Mouse (Mus musculus) lung, embryonic 14.5 days (tissue): Measurements from ENCODE around the gene H2afy. TPM values are rescaled to one million over a fixed set of nuclear protein-coding genes. Genes with fewer than 3 reads are reported as not detected.

ENCODE experiments used
- ATAC-seq: fragments of 200-750 bp; cut with Nextera tagmentation; 2 replicates; pipeline ENCODE4 v1.8.0; 2017; ENCODE audit warnings: mild to moderate bottlenecking, moderate TSS enrichment, moderate library complexity; ENCODE audit not compliant: insufficient read depth
- DNase-seq: peaks from one replicate; pipeline ENCODE4 v3.0.0-alpha.2; 2015
- H3K27ac ChIP-seq: fragments of 300-500 bp; sonication (generic); 2 replicates; pipeline ENCODE4 v1.5.1; 2014; ENCODE audit warnings: low read depth, mild to moderate bottlenecking, moderate library complexity
- H3K27me3 ChIP-seq: fragments of 300-500 bp; sonication (generic); 2 replicates; pipeline ENCODE4 v1.6.1; 2014; ENCODE audit warnings: low read length, control low read depth; ENCODE audit not compliant: insufficient read depth
- H3K36me3 ChIP-seq: fragments of 300-500 bp; sonication (generic); 2 replicates; pipeline ENCODE4 v1.6.1; 2014; ENCODE audit warnings: control low read depth; ENCODE audit not compliant: insufficient read depth
- H3K4me1 ChIP-seq: fragments of 300-500 bp; sonication (generic); 2 replicates; pipeline ENCODE4 v1.6.1; 2014; ENCODE audit warnings: antibody characterized with exemption, control low read depth; ENCODE audit not compliant: insufficient read depth
- H3K4me2 ChIP-seq: fragments of 300-500 bp; sonication (generic); 2 replicates; pipeline ENCODE4 v1.6.1; 2014; ENCODE audit warnings: mild to moderate bottlenecking
- H3K4me3 ChIP-seq: fragments of 300-500 bp; sonication (generic); 2 replicates; pipeline ENCODE4 v1.5.1; 2014; ENCODE audit warnings: low read depth, low read length
- H3K9ac ChIP-seq: fragments of 300-500 bp; sonication (generic); 2 replicates; pipeline ENCODE4 v1.6.1; 2014
- H3K9me3 ChIP-seq: fragments of 300-500 bp; sonication (generic); 2 replicates; pipeline ENCODE4 v1.6.1; 2016; ENCODE audit warnings: low read depth, low read length, control low read depth
- CTCF ChIP-seq: IDR thresholded peaks from 2 replicates; pipeline ENCODE4 v1.5.1; 2016; ENCODE audit warnings: antibody characterized with exemption, low read depth
- WGBS: fragments of 180-500 bp; shearing (Covaris S2); extraction: QIAGEN DNeasy Blood & Tissue Kit; methylation state at CpG from one replicate; pipeline ENCODE4 v1.1.7; 2014; 5-methylcytosine and 5-hydroxymethylcytosine counted together
- polyA plus RNA-seq: library from polyadenylated mRNA; unstranded; fragments of >200 nt; fragmentation: Nextera tagmentation; extraction: Ambion mirVana; gene quantifications from 2 replicates; pipeline ENCODE4 v1.2.1, GENCODE M21; 2014

The H2afy gene
- polyA plus RNA-seq, 1 experiment from 2014 or later = 377 TPM

DNA sequence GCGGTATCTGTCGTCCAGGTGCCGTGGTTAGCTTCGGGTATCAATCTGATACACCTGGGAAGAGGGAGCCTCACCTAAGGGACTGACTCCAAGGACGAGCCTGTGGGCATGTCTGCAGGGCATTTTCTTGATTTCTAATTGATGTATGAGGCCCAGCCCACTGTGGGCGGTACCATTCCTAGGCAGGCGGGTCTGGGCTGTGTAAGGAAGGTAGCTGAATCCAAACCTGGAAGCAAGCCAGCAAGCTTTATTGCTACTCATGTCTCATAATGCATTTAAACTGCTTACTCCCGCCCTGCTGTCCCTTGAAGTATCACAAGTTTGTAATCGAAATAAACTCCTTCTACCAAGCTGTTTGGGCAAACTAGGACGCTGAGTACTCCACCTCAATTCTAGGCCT lies 10.5 kb downstream of the H2afy start:
- H3K4me1 ChIP-seq = no peaks in the 10 kb centered on the region
- 86% methylated on average over 10 of the region's 10 CpGs for WGBS

DNA sequence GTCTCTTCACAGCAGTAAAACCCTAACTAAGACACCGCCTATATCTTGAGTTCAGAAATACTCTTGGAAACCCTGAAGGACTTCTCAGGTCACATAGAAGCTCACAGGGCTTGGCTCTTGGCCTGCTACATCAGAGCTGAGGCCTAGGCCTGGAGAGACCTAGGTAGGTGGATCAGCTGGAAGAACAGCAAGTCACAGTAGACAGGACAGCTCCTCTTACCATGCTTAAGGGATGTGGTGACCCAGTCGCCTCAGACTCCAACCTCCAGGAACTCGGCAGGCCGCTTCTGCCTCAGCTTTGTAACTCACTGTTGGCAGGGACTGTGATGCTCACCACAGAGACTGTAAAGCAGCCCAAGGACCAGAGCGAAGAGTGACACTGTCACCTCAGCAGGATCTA lies 13.1 kb downstream of the H2afy start:
- no peak overlapping the region for H3K4me3 ChIP-seq
- H3K4me2 ChIP-seq = no peak overlapping the region
- H3K36me3 ChIP-seq = peaks cover 98% of the 10 kb centered on the region
- H3K9ac ChIP-seq = no peak overlapping the region
- H3K9me3 ChIP-seq = no peaks in the 10 kb centered on the region
- H3K27ac ChIP-seq = no peak overlapping the region
- H3K27me3 ChIP-seq = no peaks in the 10 kb centered on the region
- no peak for TF ChIP-seq CTCF
- 93% methylated on average over 5 of the region's 5 CpGs for WGBS
- ATAC-seq = no peak
- no peak for DNase-seq
- H3K4me1 ChIP-seq = no peaks in the 10 kb centered on the region

More for the DNA sequence above, 10.5 kb downstream of the H2afy start:
- Histone ChIP-seq H3K9me3 (no peaks in the 10 kb centered on the region), H3K27me3 (no peaks in the 10 kb centered on the region), H3K9ac (no peak overlapping the region), H3K27ac (no peak overlapping the region), H3K36me3 (peaks cover 87% of the 10 kb centered on the region), H3K4me3 (no peak overlapping the region), H3K4me2 (no peak overlapping the region)
- no peak for DNase-seq
- ATAC-seq = no peak
- TF ChIP-seq CTCF = no peak

DNA sequence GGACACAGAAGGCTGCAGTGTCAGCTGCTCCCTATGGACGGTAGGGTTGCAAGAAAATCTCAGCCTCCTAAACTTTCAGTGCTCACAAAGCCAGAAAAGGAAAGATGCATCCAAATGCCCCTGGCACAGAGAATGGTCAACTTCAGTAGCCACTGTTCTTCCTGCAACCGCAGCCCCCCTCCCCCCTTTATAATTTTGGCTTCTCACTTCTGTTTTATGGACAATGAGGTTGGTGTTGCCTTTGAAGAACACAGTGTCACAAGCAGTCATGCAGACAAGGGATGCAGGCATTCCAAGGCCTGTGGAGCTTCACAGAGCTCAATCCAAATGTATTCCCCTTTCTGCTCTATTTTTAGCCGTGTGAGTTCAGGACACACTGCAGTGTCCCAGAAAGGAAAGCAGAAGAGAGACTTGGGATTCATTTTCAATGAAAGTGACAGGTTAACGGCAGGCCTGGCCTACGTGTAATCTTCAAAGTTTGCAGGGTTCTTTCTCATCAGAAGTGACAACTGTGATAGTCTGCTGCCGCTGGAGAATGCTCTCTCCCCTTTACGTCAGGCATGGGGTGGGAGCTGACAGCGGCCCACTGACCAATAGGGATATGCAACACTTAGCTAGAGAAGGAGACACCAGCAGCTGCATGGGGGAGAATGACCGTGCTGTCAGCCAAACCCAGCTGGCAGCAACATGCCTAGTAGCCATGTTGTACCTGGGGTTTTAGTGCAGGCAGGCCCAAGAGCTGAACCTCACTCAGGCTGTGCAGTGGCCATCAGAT lies 18.0 kb downstream of the H2afy start:
- ATAC-seq (no peak), DNase-seq (no peak)
- no peak overlapping the region for H3K4me3 ChIP-seq
- H3K4me2 ChIP-seq = no peak overlapping the region
- WGBS = 67% methylated on average over 9 of the region's 9 CpGs
- H3K36me3 ChIP-seq = peaks cover 78% of the 10 kb centered on the region
- H3K9me3 ChIP-seq = no peaks in the 10 kb centered on the region
- H3K9ac ChIP-seq = no peak overlapping the region
- peaks cover 23% of the 10 kb centered on the region for H3K4me1 ChIP-seq
- TF ChIP-seq CTCF = no peak
- peak overlapping the region; percentile 18; the same call in 1 of the 2 replicates for H3K27ac ChIP-seq
- no peaks in the 10 kb centered on the region for H3K27me3 ChIP-seq

DNA sequence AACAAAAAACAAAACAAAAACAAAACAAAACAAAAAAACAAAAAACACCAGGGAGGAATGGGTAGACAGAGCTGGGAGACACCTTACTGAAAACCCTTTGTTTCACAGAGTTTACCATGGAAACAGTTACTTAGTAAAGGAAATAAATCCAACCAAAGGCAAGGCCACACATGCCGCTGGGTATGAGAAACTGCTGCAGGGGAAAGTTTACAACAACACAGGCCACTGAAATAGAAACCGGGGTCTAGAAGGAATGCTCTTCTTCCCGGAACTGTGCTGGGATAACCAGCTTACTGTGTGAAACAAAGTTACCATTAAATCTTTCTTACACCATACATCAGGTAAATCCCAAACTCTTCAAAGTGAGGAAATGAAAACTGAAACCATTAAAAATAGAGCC lies 20.3 kb downstream of the H2afy start:
- TF ChIP-seq CTCF = no peak
- ATAC-seq (no peak), DNase-seq (peak; percentile 42)
- 27% methylated on average over 3 of the region's 3 CpGs for WGBS
- Histone ChIP-seq H3K4me1 (peaks cover 42% of the 10 kb centered on the region), H3K4me3 (no peak overlapping the region), H3K27ac (peak overlapping the region; percentile 62), H3K27me3 (no peaks in the 10 kb centered on the region), H3K36me3 (peaks cover 70% of the 10 kb centered on the region), H3K4me2 (no peak overlapping the region; the same call in 1 of the 2 replicates), H3K9ac (0 out of 2 replicates have a peak overlapping the region, but pooled peaks have one; percentile 9), H3K9me3 (no peaks in the 10 kb centered on the region)

DNA sequence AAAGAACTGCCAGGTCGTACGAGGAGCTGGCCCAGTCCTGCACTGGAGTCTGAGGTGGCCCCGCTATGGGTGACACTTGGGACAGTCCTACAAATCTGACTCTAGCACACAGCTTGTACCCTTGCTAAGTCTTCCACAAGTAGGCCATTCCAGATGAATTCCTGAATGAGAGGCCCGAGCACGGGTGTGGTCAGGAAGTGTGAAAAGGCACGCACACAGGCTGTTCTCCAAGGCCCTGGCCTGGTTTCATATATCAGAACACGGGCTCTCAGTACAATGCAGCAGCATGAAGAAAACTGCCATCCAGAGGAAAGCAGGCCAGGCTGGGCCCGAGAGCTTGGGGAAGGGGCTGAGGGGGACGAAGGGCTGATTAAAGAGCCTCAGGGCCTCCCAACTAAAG lies 20.8 kb downstream of the H2afy start:
- H3K36me3 ChIP-seq = peaks cover 71% of the 10 kb centered on the region
- no peak overlapping the region for H3K4me3 ChIP-seq
- peak overlapping the region; percentile 62 for H3K27ac ChIP-seq
- WGBS = 31% methylated on average over 9 of the region's 9 CpGs
- H3K4me1 ChIP-seq = peaks cover 46% of the 10 kb centered on the region
- no peaks in the 10 kb centered on the region for H3K9me3 ChIP-seq
- ATAC-seq (0 out of 2 replicates have a peak, but pooled peaks have one; percentile 20), DNase-seq (peak; percentile 70)
- H3K9ac ChIP-seq = 0 out of 2 replicates have a peak overlapping the region, but pooled peaks have one; percentile 3
- TF ChIP-seq CTCF = no peak
- H3K4me2 ChIP-seq = no peak overlapping the region
- H3K27me3 ChIP-seq = no peaks in the 10 kb centered on the region

DNA sequence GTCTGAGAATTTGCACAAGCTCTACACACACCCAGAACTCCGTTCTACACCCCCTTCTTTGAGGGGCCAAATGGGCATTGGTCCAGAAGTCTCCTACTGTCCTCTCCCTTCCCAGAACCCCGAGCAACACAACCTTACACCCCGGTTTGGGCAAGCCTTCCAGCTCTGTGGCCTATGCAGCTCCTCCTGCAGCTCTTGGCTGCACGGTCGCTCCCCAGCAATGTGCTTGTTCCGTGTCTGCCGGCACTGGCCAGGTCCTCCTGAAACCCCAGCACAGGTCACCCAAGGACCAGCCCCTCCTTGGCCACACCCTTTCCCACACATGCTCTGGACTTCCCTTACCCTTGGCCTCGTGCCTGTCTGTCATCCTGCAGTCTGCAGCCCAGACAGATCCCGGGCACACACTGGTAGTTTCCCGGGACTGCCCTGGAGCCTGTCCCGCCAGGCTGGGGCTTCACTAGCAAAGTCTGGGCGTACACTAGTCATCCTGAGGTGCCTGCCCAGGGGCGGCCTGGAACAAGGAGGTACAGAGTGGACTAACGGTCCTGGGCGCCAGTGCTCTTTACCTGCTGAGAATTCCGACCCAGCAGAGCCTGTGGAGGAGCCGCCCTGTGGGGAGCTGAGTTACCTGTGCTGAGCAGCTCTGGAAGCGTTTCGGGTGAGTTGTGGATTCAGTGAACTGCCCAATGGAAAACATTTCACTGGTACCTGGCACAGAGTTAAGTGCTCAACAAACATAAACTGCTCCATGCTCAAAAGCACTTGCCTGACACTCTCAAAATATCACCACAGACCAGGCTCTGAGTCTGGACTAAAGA lies 22.5 kb downstream of the H2afy start:
- peaks cover 46% of the 10 kb centered on the region for H3K4me1 ChIP-seq
- peak; percentile 36 for DNase-seq
- WGBS = 41% methylated on average over 19 of the region's 19 CpGs
- peaks cover 61% of the 10 kb centered on the region; the same call in 1 of the 2 replicates for H3K36me3 ChIP-seq
- no peak overlapping the region for H3K4me3 ChIP-seq
- no peaks in the 10 kb centered on the region for H3K27me3 ChIP-seq
- peak overlapping the region; percentile 20; the same call in 1 of the 2 replicates for H3K9ac ChIP-seq
- peak overlapping the region; percentile 43; the same call in 1 of the 2 replicates for H3K27ac ChIP-seq
- H3K9me3 ChIP-seq = no peaks in the 10 kb centered on the region
- no peak for TF ChIP-seq CTCF
- peak; percentile 33; the same call in 1 of the 2 replicates for ATAC-seq
- 0 out of 2 replicates have a peak overlapping the region, but pooled peaks have one; percentile 10 for H3K4me2 ChIP-seq
